Mouse (Mus musculus): Measurements from ENCODE around the gene Btn1a1. TPM values are rescaled to one million over a fixed set of nuclear protein-coding genes. Genes with fewer than 3 reads are reported as not detected.

Gene Btn1a1
- polyA plus RNA-seq, 1 experiment from 2014 or later: 0.06 TPM

DNA sequence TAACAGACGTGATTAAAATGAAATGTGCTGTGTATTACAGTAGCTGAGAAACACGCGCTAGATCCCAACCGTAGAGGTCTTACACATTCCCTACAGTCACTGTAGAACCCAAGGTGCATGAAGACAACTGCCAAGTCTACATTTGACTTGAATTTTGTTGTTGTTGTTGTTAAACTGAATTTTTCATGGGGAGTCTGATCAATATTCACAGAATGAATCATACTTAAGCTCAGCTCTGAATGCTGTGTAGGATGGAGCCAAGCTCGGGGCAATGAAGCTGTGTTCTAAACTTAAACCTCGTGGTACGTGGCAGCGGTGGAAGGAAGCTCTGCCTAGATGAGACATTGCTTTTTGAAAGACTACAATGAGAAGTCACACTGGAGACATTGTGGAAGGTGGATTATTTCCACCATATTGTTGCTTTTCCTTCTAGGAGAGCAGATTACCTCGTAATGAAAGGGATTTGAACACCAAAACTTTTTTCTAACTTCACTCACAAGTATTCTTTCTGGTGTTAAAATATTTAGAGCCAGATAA is 36.4 kb upstream of the Btn1a1 start:
- no peak overlapping the region for H3K9ac ChIP-seq (replicated peaks; ENCODE audit: low read depth, low read length)
- no peaks in the 10 kb centered on the region for H3K36me3 ChIP-seq (ENCODE audit: control insufficient read depth, insufficient read depth)
- 34% methylated on average over 9 of the region's 9 CpGs for WGBS
- no peak overlapping the region for H3K27ac ChIP-seq (ENCODE audit: low read length)
- H3K4me3 ChIP-seq (replicated peaks; ENCODE audit: low read length): no peak overlapping the region
- H3K4me2 ChIP-seq (ENCODE audit: low read length): no peak overlapping the region
- peaks cover 7% of the 10 kb centered on the region for H3K4me1 ChIP-seq (replicated peaks; ENCODE audit: control insufficient read depth, insufficient read depth, low read length)
- ATAC-seq: no peak
- 0 out of 2 replicates have a peak, but pooled peaks cover 2% of the 10 kb centered on the region for H3K27me3 ChIP-seq (replicated peaks; ENCODE audit: control insufficient read depth, insufficient read depth, low read length)
- H3K9me3 ChIP-seq (ENCODE audit: control insufficient read depth, low read length): no peaks in the 10 kb centered on the region

DNA sequence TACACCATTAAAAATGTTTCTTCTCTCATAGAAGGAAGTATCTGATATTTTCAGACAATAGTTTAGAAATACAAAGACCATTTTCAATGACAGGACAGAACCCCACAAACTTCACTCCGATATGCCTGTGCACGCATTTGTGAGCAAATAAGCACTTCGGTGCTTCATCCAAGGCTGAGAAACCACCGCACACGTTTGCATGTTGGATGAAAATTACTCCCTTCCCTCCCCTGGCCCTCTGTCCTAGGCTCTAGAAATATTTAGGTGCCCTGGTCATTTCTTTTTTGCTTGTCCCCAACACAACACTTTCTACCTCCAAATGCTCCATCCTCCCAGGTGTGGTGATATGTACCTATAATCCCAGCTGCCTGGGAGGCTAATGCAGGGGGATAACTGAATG is 35.8 kb upstream of the Btn1a1 start:
- WGBS: 21% methylated on average over 5 of the region's 5 CpGs
- H3K4me2 ChIP-seq (ENCODE audit: low read length): no peak overlapping the region
- no peak overlapping the region for H3K27ac ChIP-seq (ENCODE audit: low read length)
- no peaks in the 10 kb centered on the region for H3K36me3 ChIP-seq (ENCODE audit: control insufficient read depth, insufficient read depth)
- H3K9me3 ChIP-seq (ENCODE audit: control insufficient read depth, low read length): no peaks in the 10 kb centered on the region
- peaks cover 7% of the 10 kb centered on the region for H3K4me1 ChIP-seq (replicated peaks; ENCODE audit: control insufficient read depth, insufficient read depth, low read length)
- H3K4me3 ChIP-seq (replicated peaks; ENCODE audit: low read length): no peak overlapping the region
- no peak for ATAC-seq
- 0 out of 2 replicates have a peak, but pooled peaks cover 2% of the 10 kb centered on the region for H3K27me3 ChIP-seq (replicated peaks; ENCODE audit: control insufficient read depth, insufficient read depth, low read length)
- H3K9ac ChIP-seq (replicated peaks; ENCODE audit: low read depth, low read length): no peak overlapping the region

DNA sequence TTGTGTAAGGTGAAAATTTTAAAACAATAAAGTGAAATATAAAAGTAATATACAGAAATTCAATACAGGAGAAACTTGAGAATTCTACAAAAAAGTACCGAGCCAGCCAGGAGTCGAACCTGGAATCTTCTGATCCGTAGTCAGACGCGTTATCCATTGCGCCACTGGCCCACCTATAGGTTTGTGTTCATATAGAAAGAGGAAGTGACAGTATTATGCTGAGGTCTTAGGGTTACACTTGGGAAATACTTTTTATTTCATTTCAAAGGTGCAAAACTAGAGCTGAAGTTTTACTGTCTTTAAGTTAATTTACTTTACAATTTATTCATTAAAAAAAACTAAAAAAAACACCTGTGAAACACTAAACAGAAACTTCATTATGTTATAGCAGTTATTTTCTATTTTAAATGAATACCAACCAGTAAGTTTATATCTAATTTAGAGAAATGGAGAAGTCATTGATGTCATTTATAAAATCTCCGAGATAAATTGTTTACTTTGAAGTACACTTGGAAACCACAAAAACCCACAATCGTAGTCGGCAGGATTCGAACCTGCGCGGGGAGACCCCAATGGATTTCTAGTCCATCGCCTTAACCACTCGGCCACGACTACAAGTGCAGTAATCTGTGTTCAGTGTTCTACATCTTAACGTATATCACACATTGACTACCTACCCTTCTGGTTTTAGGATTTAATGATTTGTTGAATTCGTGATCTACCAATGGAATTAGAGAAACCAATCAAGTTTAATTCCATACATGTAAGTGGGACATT is 34.9 kb upstream of the Btn1a1 start:
- Histone ChIP-seq H3K9me3 (ENCODE audit: control insufficient read depth, low read length) (no peaks in the 10 kb centered on the region), H3K4me1 (replicated peaks; ENCODE audit: control insufficient read depth, insufficient read depth, low read length) (peaks cover 3% of the 10 kb centered on the region; the same call in 1 of the 2 replicates), H3K36me3 (ENCODE audit: control insufficient read depth, insufficient read depth) (no peaks in the 10 kb centered on the region), H3K27ac (ENCODE audit: low read length) (no peak overlapping the region), H3K4me2 (ENCODE audit: low read length) (no peak overlapping the region), H3K27me3 (replicated peaks; ENCODE audit: control insufficient read depth, insufficient read depth, low read length) (0 out of 2 replicates have a peak, but pooled peaks cover 2% of the 10 kb centered on the region), H3K4me3 (replicated peaks; ENCODE audit: low read length) (no peak overlapping the region), H3K9ac (replicated peaks; ENCODE audit: low read depth, low read length) (no peak overlapping the region)
- ATAC-seq: 0 out of 2 replicates have a peak, but pooled peaks have one; percentile 54
- WGBS: 2% methylated on average over 17 of the region's 17 CpGs

DNA sequence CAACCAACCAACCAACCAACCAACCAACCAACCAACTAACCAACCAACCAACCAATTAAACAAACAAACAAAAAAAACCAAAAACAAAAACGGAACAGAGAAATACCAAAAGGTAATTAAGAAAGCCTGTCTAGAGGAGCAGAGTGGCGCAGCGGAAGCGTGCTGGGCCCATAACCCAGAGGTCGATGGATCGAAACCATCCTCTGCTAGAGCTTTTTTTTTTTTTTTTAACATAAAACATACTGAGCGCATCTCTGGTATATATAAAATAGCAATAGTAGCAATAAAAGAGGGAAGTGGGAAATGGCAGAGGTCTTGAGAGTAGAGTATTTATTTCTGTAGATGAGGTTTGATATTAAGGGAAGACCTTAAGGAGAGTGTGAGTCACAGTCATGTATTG is 34.2 kb upstream of the Btn1a1 start:
- Histone ChIP-seq H3K4me1 (replicated peaks; ENCODE audit: control insufficient read depth, insufficient read depth, low read length) (peaks cover 3% of the 10 kb centered on the region; the same call in 1 of the 2 replicates), H3K27me3 (replicated peaks; ENCODE audit: control insufficient read depth, insufficient read depth, low read length) (0 out of 2 replicates have a peak, but pooled peaks cover 2% of the 10 kb centered on the region), H3K27ac (ENCODE audit: low read length) (no peak overlapping the region), H3K4me3 (replicated peaks; ENCODE audit: low read length) (no peak overlapping the region), H3K36me3 (ENCODE audit: control insufficient read depth, insufficient read depth) (no peaks in the 10 kb centered on the region), H3K4me2 (ENCODE audit: low read length) (no peak overlapping the region), H3K9ac (replicated peaks; ENCODE audit: low read depth, low read length) (no peak overlapping the region), H3K9me3 (ENCODE audit: control insufficient read depth, low read length) (no peaks in the 10 kb centered on the region)
- WGBS: 9% methylated on average over 7 of the region's 7 CpGs
- ATAC-seq: no peak

DNA sequence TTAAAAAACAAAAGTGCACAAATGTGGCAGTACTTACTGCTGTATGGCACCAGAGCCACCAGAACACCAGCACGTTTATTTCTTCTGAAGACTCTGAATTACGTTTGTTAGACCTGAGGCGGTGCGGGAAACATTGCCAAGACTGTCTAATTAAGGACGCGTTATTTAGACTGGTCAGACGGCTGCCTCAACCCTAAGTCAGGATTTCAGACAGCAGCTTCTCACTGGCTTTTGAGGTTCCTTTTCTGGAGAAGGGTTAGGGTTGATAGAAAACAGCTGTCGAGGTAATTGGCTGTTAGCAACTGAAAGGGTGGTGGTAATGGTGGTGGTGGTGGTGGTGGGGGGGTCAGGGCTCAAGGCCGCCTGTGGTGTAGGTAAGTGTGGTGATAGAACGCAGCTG is 33.0 kb upstream of the Btn1a1 start:
- 0 out of 2 replicates have a peak, but pooled peaks cover 2% of the 10 kb centered on the region for H3K27me3 ChIP-seq (replicated peaks; ENCODE audit: control insufficient read depth, insufficient read depth, low read length)
- no peaks in the 10 kb centered on the region for H3K9me3 ChIP-seq (ENCODE audit: control insufficient read depth, low read length)
- peaks cover 3% of the 10 kb centered on the region; the same call in 1 of the 2 replicates for H3K4me1 ChIP-seq (replicated peaks; ENCODE audit: control insufficient read depth, insufficient read depth, low read length)
- H3K4me3 ChIP-seq (replicated peaks; ENCODE audit: low read length): peak overlapping the region; percentile 28
- no peak overlapping the region for H3K9ac ChIP-seq (replicated peaks; ENCODE audit: low read depth, low read length)
- H3K36me3 ChIP-seq (ENCODE audit: control insufficient read depth, insufficient read depth): no peaks in the 10 kb centered on the region
- H3K4me2 ChIP-seq (ENCODE audit: low read length): peak overlapping the region; percentile 44
- no peak overlapping the region for H3K27ac ChIP-seq (ENCODE audit: low read length)
- WGBS: 4% methylated on average over 10 of the region's 10 CpGs
- ATAC-seq: no peak

DNA sequence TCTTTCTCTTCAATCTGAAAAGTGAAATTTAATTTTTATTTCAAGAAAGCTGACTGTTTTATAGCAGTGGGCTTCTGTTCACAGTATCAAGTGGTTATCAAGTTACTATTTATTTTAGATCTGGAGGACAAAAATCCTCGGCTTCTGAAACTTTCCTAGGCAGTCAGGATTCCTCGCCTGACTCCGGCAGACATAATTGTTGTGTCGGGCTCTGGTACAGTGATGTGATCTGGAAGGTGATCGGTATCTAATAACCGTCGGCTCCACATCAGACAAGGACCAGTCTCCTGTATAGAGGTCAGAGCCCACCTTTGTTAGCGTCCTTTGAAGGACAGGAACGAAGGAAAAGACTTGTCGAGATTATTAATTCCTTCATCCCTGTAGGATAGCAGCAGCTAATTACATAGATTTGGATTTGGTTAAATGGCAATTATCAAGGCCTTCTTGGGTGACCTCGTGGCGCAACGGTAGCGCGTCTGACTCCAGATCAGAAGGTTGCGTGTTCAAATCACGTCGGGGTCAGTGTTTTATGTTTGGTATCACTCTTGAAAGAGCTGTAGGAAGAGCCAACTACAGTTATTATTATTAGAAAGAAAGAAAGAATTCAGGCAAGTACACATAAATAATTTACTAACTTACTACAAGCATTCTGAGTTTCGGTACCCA is 32.1 kb upstream of the Btn1a1 start:
- ATAC-seq: no peak
- H3K4me3 ChIP-seq (replicated peaks; ENCODE audit: low read length): peak overlapping the region; percentile 28
- 6% methylated on average over 19 of the region's 19 CpGs for WGBS
- H3K4me2 ChIP-seq (ENCODE audit: low read length): peak overlapping the region; percentile 44; the same call in 1 of the 2 replicates
- H3K9me3 ChIP-seq (ENCODE audit: control insufficient read depth, low read length): no peaks in the 10 kb centered on the region
- H3K4me1 ChIP-seq (replicated peaks; ENCODE audit: control insufficient read depth, insufficient read depth, low read length): peaks cover 3% of the 10 kb centered on the region; the same call in 1 of the 2 replicates
- no peak overlapping the region for H3K27ac ChIP-seq (ENCODE audit: low read length)
- no peak overlapping the region for H3K9ac ChIP-seq (replicated peaks; ENCODE audit: low read depth, low read length)
- H3K27me3 ChIP-seq (replicated peaks; ENCODE audit: control insufficient read depth, insufficient read depth, low read length): 0 out of 2 replicates have a peak, but pooled peaks cover 2% of the 10 kb centered on the region
- no peaks in the 10 kb centered on the region for H3K36me3 ChIP-seq (ENCODE audit: control insufficient read depth, insufficient read depth)

DNA sequence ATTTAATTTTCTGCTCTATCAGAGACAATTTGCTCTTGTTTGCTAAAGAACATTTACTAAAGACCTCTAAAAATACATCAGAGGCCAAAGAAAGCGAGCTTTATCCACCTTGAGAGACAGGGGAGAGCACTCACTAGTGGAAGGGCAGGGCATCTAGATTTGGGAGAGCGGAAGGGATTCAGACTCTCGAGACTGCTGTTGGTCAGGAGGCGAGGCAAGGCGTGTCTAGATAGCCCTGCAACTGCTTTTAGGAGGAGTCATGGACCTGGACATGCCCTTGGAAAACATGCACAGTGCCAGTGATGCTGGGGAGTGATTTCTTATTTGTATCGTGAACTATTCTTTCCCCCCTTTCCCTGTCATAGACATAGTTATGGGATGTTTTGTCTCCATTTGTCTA is 29.8 kb upstream of the Btn1a1 start:
- H3K4me3 ChIP-seq (replicated peaks; ENCODE audit: low read length): no peak overlapping the region
- H3K27me3 ChIP-seq (replicated peaks; ENCODE audit: control insufficient read depth, insufficient read depth, low read length): 0 out of 2 replicates have a peak, but pooled peaks cover 2% of the 10 kb centered on the region

DNA sequence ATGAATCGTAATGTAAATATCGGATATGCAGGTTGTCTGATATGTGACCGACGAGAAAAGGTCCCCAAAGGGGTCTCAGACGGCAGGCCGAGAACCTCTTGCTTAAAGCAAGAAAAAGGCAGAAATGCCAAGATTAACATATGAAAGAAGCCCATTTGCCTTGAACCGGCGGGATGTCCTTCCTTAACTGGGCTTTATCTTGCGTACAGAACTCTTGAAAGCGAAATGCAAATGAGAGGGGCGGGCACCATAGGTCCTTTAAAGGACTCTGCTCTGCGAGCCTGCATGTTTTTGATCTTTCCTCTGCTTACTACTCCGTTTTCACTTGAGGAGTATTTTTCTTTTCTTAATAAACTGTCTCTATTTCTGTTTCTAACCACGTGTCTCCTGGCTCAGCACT is 26.3 kb upstream of the Btn1a1 start:
- no peaks in the 10 kb centered on the region for H3K36me3 ChIP-seq (ENCODE audit: control insufficient read depth, insufficient read depth)
- H3K27ac ChIP-seq (ENCODE audit: low read length): no peak overlapping the region
- H3K27me3 ChIP-seq (replicated peaks; ENCODE audit: control insufficient read depth, insufficient read depth, low read length): no peaks in the 10 kb centered on the region
- no peak overlapping the region for H3K9ac ChIP-seq (replicated peaks; ENCODE audit: low read depth, low read length)
- no peak for ATAC-seq
- no peaks in the 10 kb centered on the region for H3K9me3 ChIP-seq (ENCODE audit: control insufficient read depth, low read length)
- 3% methylated on average over 14 of the region's 14 CpGs for WGBS
- H3K4me2 ChIP-seq (ENCODE audit: low read length): peak overlapping the region; percentile 52
- H3K4me1 ChIP-seq (replicated peaks; ENCODE audit: control insufficient read depth, insufficient read depth, low read length): peaks cover 9% of the 10 kb centered on the region; the same call in 1 of the 2 replicates
- peak overlapping the region; percentile 27 for H3K4me3 ChIP-seq (replicated peaks; ENCODE audit: low read length)

More for the DNA sequence above, 29.8 kb upstream of the Btn1a1 start:
- Histone ChIP-seq H3K4me1 (replicated peaks; ENCODE audit: control insufficient read depth, insufficient read depth, low read length) (peaks cover 7% of the 10 kb centered on the region), H3K27ac (ENCODE audit: low read length) (no peak overlapping the region), H3K9ac (replicated peaks; ENCODE audit: low read depth, low read length) (no peak overlapping the region), H3K36me3 (ENCODE audit: control insufficient read depth, insufficient read depth) (no peaks in the 10 kb centered on the region), H3K9me3 (ENCODE audit: control insufficient read depth, low read length) (no peaks in the 10 kb centered on the region), H3K4me2 (ENCODE audit: low read length) (no peak overlapping the region)
- WGBS: 71% methylated on average over 6 of the region's 6 CpGs
- no peak for ATAC-seq

DNA sequence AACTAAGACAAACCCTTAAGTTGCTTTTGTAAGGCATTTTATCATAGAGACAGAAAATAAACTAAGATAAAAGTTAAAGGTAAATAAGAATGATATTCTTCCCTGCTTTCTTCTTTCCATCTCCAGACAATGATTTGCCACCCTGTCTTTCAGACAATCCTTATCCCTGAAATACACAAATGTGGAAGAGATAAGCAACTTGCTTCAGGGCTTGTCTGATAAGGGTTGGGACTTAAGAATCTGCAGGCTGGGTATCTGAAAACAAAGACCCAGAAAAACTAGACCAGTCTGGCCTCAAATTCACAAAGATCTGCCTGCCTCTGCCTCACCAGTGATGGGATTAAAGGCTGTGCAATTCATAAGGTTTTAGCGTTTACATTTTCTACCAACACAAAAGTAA is 25.6 kb upstream of the Btn1a1 start:
- no peak overlapping the region for H3K4me3 ChIP-seq (replicated peaks; ENCODE audit: low read length)
- H3K27me3 ChIP-seq (replicated peaks; ENCODE audit: control insufficient read depth, insufficient read depth, low read length): no peaks in the 10 kb centered on the region
- no peak overlapping the region for H3K4me2 ChIP-seq (ENCODE audit: low read length)
- ATAC-seq: no peak
- peaks cover 9% of the 10 kb centered on the region; the same call in 1 of the 2 replicates for H3K4me1 ChIP-seq (replicated peaks; ENCODE audit: control insufficient read depth, insufficient read depth, low read length)
- no peaks in the 10 kb centered on the region for H3K9me3 ChIP-seq (ENCODE audit: control insufficient read depth, low read length)
- no peak overlapping the region for H3K27ac ChIP-seq (ENCODE audit: low read length)
- 12% methylated on average over 1 of the region's 1 CpGs for WGBS
- H3K9ac ChIP-seq (replicated peaks; ENCODE audit: low read depth, low read length): no peak overlapping the region
- H3K36me3 ChIP-seq (ENCODE audit: control insufficient read depth, insufficient read depth): no peaks in the 10 kb centered on the region

All from forebrain, embryonic 16.5 days (tissue).